ENCODE assay signal across 8 mouse cellular contexts in genomic region chr6:135333994-135334651, GRCm38 (mm10). TPM values are rescaled to one million over a fixed set of nuclear protein-coding genes. Genes with fewer than 3 reads are reported as not detected.
DNase-seq lines count a peak whose midpoint lies in the region; ATAC-seq lines count a peak whose summit lies in the region.

No protein-coding gene starts in this region.

- no peaks in the 10 kb centered on the region for H3K36me3 ChIP-seq in embryonic facial prominence, embryonic 15.5 days
- H3K36me3 ChIP-seq in lung, embryonic 15.5 days: no peaks in the 10 kb centered on the region

- 26% methylated on average over 5 of the region's 5 CpGs for WGBS in embryonic facial prominence, embryonic 15.5 days
- 53% methylated on average over 5 of the region's 5 CpGs for WGBS in lung, embryonic 15.5 days

- H3K27ac ChIP-seq in embryonic facial prominence, embryonic 15.5 days (replicated peaks): peak overlapping the region; percentile 95
- H3K27ac ChIP-seq in lung, embryonic 15.5 days: peak overlapping the region; percentile 79

- peak; percentile 81 for ATAC-seq in embryonic facial prominence, embryonic 15.5 days (ENCODE audit: insufficient number of reproducible peaks, low FRiP score, low TSS enrichment, low read depth)
- ATAC-seq in lung, embryonic 15.5 days (ENCODE audit: borderline replicate concordance, extremely low read depth, low FRiP score, low TSS enrichment): peak; percentile 53

- H3K9ac ChIP-seq in embryonic facial prominence, embryonic 15.5 days: no peak overlapping the region
- no peak overlapping the region for H3K9ac ChIP-seq in lung, embryonic 15.5 days

- no peak overlapping the region for H3K4me2 ChIP-seq in embryonic facial prominence, embryonic 15.5 days (replicated peaks)
- no peak overlapping the region for H3K4me2 ChIP-seq in lung, embryonic 15.5 days

- H3K4me3 ChIP-seq in embryonic facial prominence, embryonic 15.5 days (replicated peaks): no peak overlapping the region
- no peak overlapping the region for H3K4me3 ChIP-seq in lung, embryonic 15.5 days

- peaks cover 51% of the 10 kb centered on the region for H3K4me1 ChIP-seq in embryonic facial prominence, embryonic 15.5 days
- H3K4me1 ChIP-seq in lung, embryonic 15.5 days: peaks cover 27% of the 10 kb centered on the region

- no peaks in the 10 kb centered on the region for H3K27me3 ChIP-seq in embryonic facial prominence, embryonic 15.5 days
- H3K27me3 ChIP-seq in lung, embryonic 15.5 days: no peaks in the 10 kb centered on the region

- peak; percentile 20 for DNase-seq in embryo, embryonic 10 days (ENCODE audit: low spot score)
- no peak for DNase-seq in embryo, embryonic 9.5 days (ENCODE audit: extremely low spot score)
- DNase-seq in heart, postnatal 4 days: peak; percentile 47
- no peak for DNase-seq in ovary, postnatal 36 days (ENCODE audit: low spot score)
- DNase-seq in right cerebral cortex, postnatal 36 days (ENCODE audit: low spot score in 2 of 2): no peak
- DNase-seq in cerebellum, adult 9-10 months: no peak

- H3K9me3 ChIP-seq in embryonic facial prominence, embryonic 15.5 days (replicated peaks): no peaks in the 10 kb centered on the region
- H3K9me3 ChIP-seq in lung, embryonic 15.5 days: no peaks in the 10 kb centered on the region

RNA-seq across cellular contexts. Expression of gene Pbp2, which starts 23.9 kb away (rescaled TPM):
- 0.91 and 1.5 TPM in 2 replicates for polyA plus RNA-seq in embryonic facial prominence, embryonic 15.5 days (2015; fragmentation: Nextera tagmentation; extraction: Ambion mirVana)
- total RNA-seq in heart, postnatal 4 days (2021): not detected
- 0.22 and 0.36 TPM in 2 replicates for polyA plus RNA-seq in lung, embryonic 15.5 days (2015; fragmentation: Nextera tagmentation; extraction: Ambion mirVana)

RNA-seq across cellular contexts. Expression of gene Emp1, which starts 28.2 kb away (rescaled TPM):
- polyA plus RNA-seq in embryonic facial prominence, embryonic 15.5 days (2015; fragmentation: Nextera tagmentation; extraction: Ambion mirVana): 172 and 177 TPM in 2 replicates
- 100 to 1,000 TPM; 233 to 234 TPM for total RNA-seq in heart, postnatal 4 days (2021)
- 90.4 and 94.2 TPM in 2 replicates for polyA plus RNA-seq in lung, embryonic 15.5 days (2015; fragmentation: Nextera tagmentation; extraction: Ambion mirVana)

Comparison
In these comparisons a context has a peak if more than half of its experiments do, and no peak if none do; other contexts are left out.
1. DNase-seq: peak in embryo, embryonic 10 days (single experiment) and heart, postnatal 4 days (single experiment); none in embryo, embryonic 9.5 days (single experiment), ovary, postnatal 36 days (single experiment), right cerebral cortex, postnatal 36 days (0 of 2) and cerebellum, adult 9-10 months (single experiment).